Mouse (Mus musculus): ENCODE results near the gene Hspa13.

DNA sequence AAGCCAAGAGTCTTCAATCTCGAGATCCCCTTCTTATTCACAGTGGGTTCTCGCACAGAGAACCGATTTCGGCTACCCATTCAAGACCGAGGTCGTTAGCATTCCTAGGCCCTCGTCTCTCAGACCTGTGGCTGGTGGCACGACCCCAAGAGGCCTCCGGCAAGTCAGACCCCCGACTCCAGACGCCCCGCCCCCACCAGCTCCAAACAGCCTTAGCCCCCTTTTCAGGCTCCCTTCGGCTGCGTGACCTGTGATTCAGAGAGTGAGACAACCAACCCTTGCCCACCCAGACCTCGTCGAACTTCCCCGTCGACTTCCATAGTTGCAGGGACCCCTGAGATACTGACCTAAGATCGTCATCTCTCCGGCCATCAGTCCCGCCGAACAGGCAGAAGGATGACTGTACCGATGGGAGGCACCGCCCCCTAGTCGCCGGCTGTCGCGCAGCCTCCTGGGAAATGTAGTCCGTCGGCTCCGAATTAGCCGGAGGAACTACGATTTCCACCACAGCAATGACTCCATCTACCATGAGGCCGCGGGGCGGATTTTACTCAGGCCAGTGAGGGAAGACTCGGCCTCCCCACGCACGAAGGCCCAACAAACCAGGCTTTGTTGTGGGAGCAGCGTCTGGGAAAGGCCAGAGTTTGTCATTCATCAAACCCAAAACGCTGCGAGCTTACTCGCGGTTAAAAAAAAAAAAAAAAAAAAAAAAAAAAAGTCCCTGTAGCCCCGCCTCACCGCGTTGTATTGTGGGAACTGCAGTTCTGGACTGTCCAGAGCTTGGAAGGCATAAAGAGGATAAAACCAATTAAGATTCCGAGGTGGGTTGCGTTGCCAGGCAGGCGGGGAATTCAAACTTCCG, at the start of gene Hspa13:
- TF ChIP-seq TAL1 (IDR thresholded peaks at IDR 0.05; ENCODE audit: low read length) (no peak), GATA1 (IDR thresholded peaks at IDR 0.05; ENCODE audit: low read length) (no peak)

Measured in erythroblast, embryonic 14.5 days (primary cell).